Mouse (Mus musculus) natural killer cell, adult 2 months (primary cell): ENCODE measurements around the gene Sec22c.

Experiments used
- DNase-seq, 2 experiments: peaks; one replicate each; pipeline ENCODE4 v3.0.0; 2022; ENCODE audit warnings: low spot score in 2 of 2

The Sec22c gene

DNA sequence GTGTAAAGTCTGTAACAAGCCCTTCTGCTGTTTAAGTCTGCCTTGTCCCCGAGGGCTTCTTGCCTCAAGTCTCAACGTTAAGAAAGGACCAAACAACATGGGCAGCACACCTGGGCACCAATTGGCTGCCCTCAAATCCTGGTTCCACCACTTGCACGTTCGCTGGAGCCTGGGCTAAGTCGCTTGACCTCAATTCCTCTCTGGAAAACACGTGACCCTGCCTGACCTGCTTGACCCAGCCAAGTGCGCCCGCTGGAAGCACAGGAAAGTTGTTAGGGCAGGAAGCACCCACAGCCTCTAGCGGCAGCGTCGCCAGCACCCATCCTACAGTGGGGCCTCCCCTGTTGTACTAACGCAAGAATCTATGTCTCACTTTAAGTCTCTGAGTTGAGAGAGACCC is 10.6 kb downstream of the Sec22c start:
- no peak for DNase-seq

- DNase-seq, result no peak
Observed at GRCm38 (mm10) chr9:121690734-121691133, 14.6 kb downstream of the Sec22c start.

GRCm38 (mm10) chr9:121690200-121690651 is 15.1 kb downstream of the Sec22c start:
- DNase-seq, result no peak

DNA sequence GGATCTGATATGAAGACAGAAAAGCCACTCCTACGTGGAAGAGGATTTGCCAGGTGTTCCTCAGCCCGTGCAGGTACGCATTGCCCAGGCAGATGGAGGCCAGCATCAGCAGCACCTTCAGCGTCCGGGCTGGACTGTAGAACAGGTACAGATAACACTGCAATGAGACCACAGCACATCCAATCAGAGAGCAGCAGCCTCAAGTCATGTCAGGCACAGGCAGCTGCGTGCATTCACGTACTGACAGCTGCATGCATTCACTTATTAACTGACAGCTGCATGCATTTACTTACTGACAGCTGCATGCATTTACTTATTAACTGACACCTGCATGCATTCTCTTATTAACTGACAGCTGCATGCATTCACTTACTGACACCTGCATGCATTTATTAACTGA is 20.6 kb downstream of the Sec22c start:
- DNase-seq, result no peak

DNA sequence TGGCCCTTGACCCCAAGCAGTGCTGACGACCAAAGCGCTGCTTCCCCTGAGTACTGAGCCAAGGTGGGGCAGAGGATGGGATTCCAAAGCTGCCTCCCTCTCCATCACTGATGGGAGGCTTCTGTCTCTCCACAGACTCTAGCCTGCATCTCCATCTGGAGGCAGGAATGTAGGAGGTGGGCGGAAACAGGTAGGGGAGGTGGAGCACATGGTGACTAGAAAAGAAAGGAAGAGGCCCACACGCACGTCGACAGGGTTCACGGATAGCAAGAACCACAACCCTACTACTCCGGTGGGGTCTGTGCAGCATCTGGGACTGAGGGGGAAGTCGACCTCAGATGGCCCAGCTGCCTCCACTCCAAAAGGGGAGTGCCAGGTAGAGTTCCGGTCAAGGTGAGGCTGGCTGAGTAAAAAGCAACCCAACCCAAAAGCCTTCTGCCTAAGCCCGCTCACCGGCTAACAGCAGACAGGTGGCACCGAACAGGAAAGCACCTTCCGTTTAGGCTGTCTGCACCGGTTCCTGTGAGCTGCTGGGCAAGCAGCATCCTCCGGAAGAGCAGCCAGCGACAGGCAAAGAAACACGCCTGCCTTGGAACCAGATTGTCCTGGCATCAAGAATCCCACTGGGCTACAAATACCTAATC is 23.1 kb downstream of the Sec22c start:
- DNase-seq, result peak; percentile 32 to 46

DNA sequence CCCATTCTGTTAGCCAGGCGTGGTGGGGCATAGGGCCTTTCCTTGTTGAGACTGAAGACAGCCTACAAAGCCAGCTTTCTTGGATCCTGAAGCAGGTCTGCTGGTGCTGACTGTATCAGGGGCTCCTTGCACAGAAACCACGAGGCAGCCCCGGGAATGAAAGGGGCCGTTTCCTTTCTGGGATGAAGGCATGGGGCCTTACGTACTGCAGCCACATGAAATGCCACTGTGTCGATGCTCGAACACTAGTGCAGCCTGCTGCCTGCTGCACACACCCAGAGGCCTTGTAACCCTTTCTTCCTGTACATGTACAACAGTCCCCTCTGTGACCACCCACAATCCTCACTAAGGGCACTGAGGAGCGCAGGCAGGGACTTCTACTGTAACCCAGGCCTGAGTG is 24.1 kb downstream of the Sec22c start:
- no peak for DNase-seq

GRCm38 (mm10) chr9:121679549-121679948 is 25.7 kb downstream of the Sec22c start:
- DNase-seq, result peak; percentile 59 to 71

- DNase-seq, result no peak
Observed at GRCm38 (mm10) chr9:121677476-121677875, 27.8 kb downstream of the Sec22c start.

DNA sequence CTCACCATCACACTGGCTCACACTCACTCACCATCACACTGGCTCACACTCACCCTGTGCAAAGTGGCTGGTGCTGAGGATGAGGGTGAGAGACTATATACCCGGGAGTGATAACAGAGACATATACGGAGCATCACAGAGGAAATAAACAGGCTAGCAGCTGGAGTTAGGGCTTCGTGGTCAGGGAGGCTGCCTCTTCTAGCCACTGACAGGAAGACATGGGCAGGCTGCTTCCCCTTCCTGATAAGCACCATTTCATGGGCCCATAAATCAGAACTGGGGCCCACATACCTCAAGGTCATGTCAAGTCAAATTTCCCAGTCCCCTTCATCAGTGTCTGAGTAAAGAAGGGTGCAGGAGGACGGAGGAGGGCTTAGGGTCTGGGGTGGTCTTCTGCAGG is 28.2 kb downstream of the Sec22c start:
- DNase-seq, result peak; percentile 29 to 41

DNA sequence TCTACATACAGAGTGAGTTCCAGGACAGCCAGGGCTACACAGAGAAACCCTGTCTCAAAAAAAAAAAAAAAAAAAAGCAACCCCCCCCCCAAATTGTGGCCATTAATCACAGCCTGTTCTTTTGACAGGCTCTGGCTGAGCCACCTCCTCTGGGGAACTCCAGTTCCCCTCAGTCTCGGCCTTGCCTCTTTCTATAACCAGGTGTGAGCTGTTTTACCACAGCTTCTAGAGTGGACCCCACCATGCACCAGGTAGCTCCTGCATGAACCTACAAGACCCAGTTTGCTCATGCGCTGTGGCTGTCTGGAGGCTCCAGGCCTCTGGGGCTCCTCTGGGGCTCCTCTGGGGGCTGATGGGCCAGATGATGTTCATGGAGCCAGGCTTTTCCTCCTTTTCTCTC is 29.7 kb downstream of the Sec22c start:
- peak; percentile 36 to 42 for DNase-seq

DNA sequence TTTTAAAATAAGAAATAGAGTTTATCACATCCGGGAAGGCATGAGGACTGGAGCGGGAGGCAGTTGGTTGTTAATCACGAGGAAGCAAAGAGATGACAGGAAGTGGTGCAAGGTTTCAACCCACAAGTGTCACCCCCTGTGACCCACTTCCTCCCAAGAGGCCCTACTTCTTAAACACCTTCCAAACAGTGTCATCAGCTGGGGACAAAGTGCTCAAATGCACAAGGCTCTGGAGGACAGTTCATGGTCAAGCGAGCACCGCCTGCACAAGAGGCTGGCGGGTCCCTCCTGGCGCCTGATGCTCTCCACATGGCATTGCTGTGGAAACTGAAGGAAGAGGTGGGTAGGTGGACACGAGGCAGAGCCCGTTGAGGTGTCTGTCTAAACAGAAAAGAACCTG is 30.3 kb downstream of the Sec22c start:
- peak; percentile 88 for DNase-seq

- DNase-seq, result peak in 1 of 2 experiments; percentile 36
Observed at GRCm38 (mm10) chr9:121673716-121674115, 31.6 kb downstream of the Sec22c start.

- DNase-seq, result no peak
Observed at GRCm38 (mm10) chr9:121672311-121672710, 33.0 kb downstream of the Sec22c start.

GRCm38 (mm10) chr9:121671300-121671699 is 34.0 kb downstream of the Sec22c start:
- DNase-seq, result peak; percentile 44 to 60

DNA sequence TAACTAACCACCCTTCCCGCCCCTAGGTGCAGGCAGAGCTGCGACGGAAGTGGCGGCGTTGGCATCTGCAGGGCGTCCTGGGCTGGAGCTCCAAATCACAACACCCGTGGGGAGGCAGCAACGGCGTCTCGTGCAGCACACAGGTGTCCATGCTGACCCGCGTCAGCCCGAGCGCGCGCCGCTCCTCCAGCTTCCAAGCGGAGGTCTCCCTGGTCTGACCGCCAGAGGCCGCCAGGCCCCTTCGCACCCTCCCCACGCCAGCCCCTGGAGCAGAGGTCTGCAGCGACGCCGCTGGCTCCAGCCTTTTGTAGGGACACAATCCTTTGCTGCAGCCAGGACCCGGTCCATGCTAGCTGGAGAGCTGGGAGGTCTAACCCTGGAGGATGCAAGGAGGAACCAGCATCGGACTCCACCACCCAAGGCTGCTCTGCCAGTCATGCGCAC is 35.9 kb downstream of the Sec22c start:
- peak; percentile 48 to 67 for DNase-seq

- no peak for DNase-seq
Observed at GRCm38 (mm10) chr9:121667822-121668221, 37.5 kb downstream of the Sec22c start.

GRCm38 (mm10) chr9:121666957-121667630 is 38.2 kb downstream of the Sec22c start:
- no peak for DNase-seq

DNA sequence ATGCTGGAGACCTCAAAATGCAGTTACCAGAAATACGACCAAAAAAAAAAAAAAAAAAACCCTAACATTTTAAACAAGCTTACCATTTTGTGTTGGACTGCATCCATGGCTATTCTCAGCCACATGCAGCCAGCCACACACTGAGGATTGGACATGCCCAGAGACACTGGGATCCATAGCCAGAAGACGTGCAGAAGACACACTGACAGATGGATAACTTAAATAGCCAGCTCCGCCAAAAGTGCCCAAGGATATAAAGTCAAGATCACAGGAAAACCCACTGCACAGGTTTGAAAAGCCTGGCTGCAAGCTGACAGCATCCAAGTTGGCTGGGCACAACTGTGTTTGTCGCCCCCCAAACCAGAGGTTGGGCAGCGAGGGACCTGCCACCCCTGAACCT is 41.2 kb downstream of the Sec22c start:
- no peak for DNase-seq

- DNase-seq, result no peak
Observed at GRCm38 (mm10) chr9:121663467-121663866, 41.8 kb downstream of the Sec22c start.

DNA sequence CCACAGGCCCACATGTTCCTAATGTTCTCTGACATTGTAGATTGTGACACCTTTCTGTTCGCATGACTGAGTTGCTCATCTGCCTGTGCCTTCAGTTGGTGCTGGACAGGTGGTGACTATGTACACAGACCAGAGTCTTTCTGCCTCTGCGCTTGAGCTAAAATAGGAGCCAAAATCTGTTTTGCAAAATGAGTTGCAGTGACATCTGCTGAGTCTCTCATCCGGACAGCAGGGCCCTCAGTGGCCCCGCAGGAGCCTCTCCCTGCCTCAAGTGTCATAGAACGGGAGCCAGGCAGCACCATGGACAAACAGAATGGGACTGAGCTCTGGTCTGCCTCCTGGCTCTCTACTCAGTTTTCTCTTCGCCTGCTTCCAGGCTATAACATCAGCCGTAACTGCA is 45.5 kb downstream of the Sec22c start:
- no peak for DNase-seq

GRCm38 (mm10) chr9:121658248-121658647 is 47.0 kb downstream of the Sec22c start:
- DNase-seq, result no peak

- DNase-seq, result no peak
Observed at GRCm38 (mm10) chr9:121657143-121657542, 48.1 kb downstream of the Sec22c start.

- no peak for DNase-seq
Observed at GRCm38 (mm10) chr9:121656322-121656721, 49.0 kb downstream of the Sec22c start.
